Mouse (Mus musculus) forebrain, embryonic 16.5 days (tissue): ENCODE measurements around the gene Rgs8. TPM values are rescaled to one million over a fixed set of nuclear protein-coding genes. Genes with fewer than 3 reads are reported as not detected.

Experiments used
- ATAC-seq: fragments of 200-750 bp; cut with Nextera tagmentation; 2 replicates; pipeline ENCODE4 v1.8.0; 2017; ENCODE audit warnings: mild to moderate bottlenecking, moderate library complexity
- H3K27ac ChIP-seq: fragments of 300-500 bp; sonication (generic); 2 replicates; pipeline ENCODE4 v1.5.1; 2014; ENCODE audit warnings: low read length, control low read depth
- H3K27me3 ChIP-seq: fragments of 300-500 bp; sonication (generic); replicated peaks from 2 replicates; pipeline ENCODE4 v1.6.1; 2014; ENCODE audit warnings: low read length; ENCODE audit not compliant: control insufficient read depth, insufficient read depth
- H3K36me3 ChIP-seq: fragments of 300-500 bp; sonication (generic); 2 replicates; pipeline ENCODE4 v1.6.1; 2014; ENCODE audit not compliant: control insufficient read depth, insufficient read depth
- H3K4me1 ChIP-seq: fragments of 300-500 bp; sonication (generic); replicated peaks from 2 replicates; pipeline ENCODE4 v1.6.1; 2014; ENCODE audit warnings: low read length; ENCODE audit not compliant: control insufficient read depth, insufficient read depth
- H3K4me2 ChIP-seq: fragments of 300-500 bp; sonication (generic); 2 replicates; pipeline ENCODE4 v1.6.1; 2014; ENCODE audit warnings: mild to moderate bottlenecking, low read length, control low read depth
- H3K4me3 ChIP-seq: fragments of 300-500 bp; sonication (generic); replicated peaks from 2 replicates; pipeline ENCODE4 v1.5.1; 2014; ENCODE audit warnings: mild to moderate bottlenecking, low read length, control low read depth
- H3K9ac ChIP-seq: fragments of 300-500 bp; sonication (generic); replicated peaks from 2 replicates; pipeline ENCODE4 v1.6.1; 2014; ENCODE audit warnings: low read depth, low read length, control low read depth
- H3K9me3 ChIP-seq: fragments of 300-500 bp; sonication (generic); 2 replicates; pipeline ENCODE4 v1.6.1; 2016; ENCODE audit warnings: low read length; ENCODE audit not compliant: control insufficient read depth
- WGBS: fragments of 180-500 bp; shearing (Covaris S2); extraction: QIAGEN DNeasy Blood & Tissue Kit; methylation state at CpG from one replicate; pipeline ENCODE4 v1.1.7; 2014; 5-methylcytosine and 5-hydroxymethylcytosine counted together
- polyA plus RNA-seq: library from polyadenylated mRNA; unstranded; fragments of >200 nt; fragmentation: Nextera tagmentation; extraction: Ambion mirVana; gene quantifications from 2 replicates; pipeline ENCODE4 v1.2.1, GENCODE M21; 2015

Gene Rgs8
- polyA plus RNA-seq, 1 experiment from 2014 or later, result 22.4 TPM

GRCm38 (mm10) chr1:153653674-153654073 lies 849 bp downstream of the Rgs8 start:
- Histone ChIP-seq H3K27me3 (no peaks in the 10 kb centered on the region), H3K4me2 (peak overlapping the region; percentile 74), H3K9ac (peak overlapping the region; percentile 65), H3K27ac (no peak overlapping the region), H3K36me3 (no peaks in the 10 kb centered on the region), H3K9me3 (no peaks in the 10 kb centered on the region), H3K4me3 (peak overlapping the region; percentile 48), H3K4me1 (peaks cover 14% of the 10 kb centered on the region)
- no peak for ATAC-seq
- WGBS, result 8% methylated on average over 5 of the region's 5 CpGs

- peaks cover 37% of the 10 kb centered on the region for H3K4me1 ChIP-seq
- no peaks in the 10 kb centered on the region for H3K9me3 ChIP-seq
- H3K36me3 ChIP-seq, result no peaks in the 10 kb centered on the region
- no peak overlapping the region for H3K4me3 ChIP-seq
- no peak overlapping the region for H3K4me2 ChIP-seq
- H3K27me3 ChIP-seq, result no peaks in the 10 kb centered on the region
- no peak overlapping the region; the same call in 1 of the 2 replicates for H3K9ac ChIP-seq
- H3K27ac ChIP-seq, result no peak overlapping the region
- no peak for ATAC-seq
- WGBS, result 9% methylated on average over 9 of the region's 9 CpGs
Observed at GRCm38 (mm10) chr1:153659666-153660065, 6.8 kb downstream of the Rgs8 start.

GRCm38 (mm10) chr1:153660982-153661688 lies 8.3 kb downstream of the Rgs8 start:
- Histone ChIP-seq H3K9me3 (no peaks in the 10 kb centered on the region), H3K4me3 (0 out of 2 replicates have a peak overlapping the region, but pooled peaks have one; percentile 12), H3K4me2 (peak overlapping the region; percentile 40), H3K4me1 (peaks cover 51% of the 10 kb centered on the region), H3K27me3 (no peaks in the 10 kb centered on the region), H3K36me3 (no peaks in the 10 kb centered on the region), H3K9ac (peak overlapping the region; percentile 53), H3K27ac (peak overlapping the region; percentile 55)
- 6% methylated on average over 15 of the region's 15 CpGs for WGBS
- peak; percentile 19 for ATAC-seq

GRCm38 (mm10) chr1:153661689-153662002 lies 8.8 kb downstream of the Rgs8 start:
- peak overlapping the region; percentile 40 for H3K4me2 ChIP-seq
- peak overlapping the region; percentile 53 for H3K9ac ChIP-seq
- peaks cover 57% of the 10 kb centered on the region for H3K4me1 ChIP-seq
- H3K27ac ChIP-seq, result peak overlapping the region; percentile 55
- H3K27me3 ChIP-seq, result no peaks in the 10 kb centered on the region
- no peak for ATAC-seq
- H3K9me3 ChIP-seq, result no peaks in the 10 kb centered on the region
- H3K36me3 ChIP-seq, result no peaks in the 10 kb centered on the region
- 24% methylated on average over 4 of the region's 4 CpGs for WGBS
- no peak overlapping the region for H3K4me3 ChIP-seq

- no peak for ATAC-seq
- Histone ChIP-seq H3K36me3 (no peaks in the 10 kb centered on the region), H3K9me3 (no peaks in the 10 kb centered on the region), H3K27me3 (no peaks in the 10 kb centered on the region), H3K9ac (no peak overlapping the region), H3K4me3 (no peak overlapping the region), H3K4me1 (peaks cover 64% of the 10 kb centered on the region), H3K27ac (no peak overlapping the region), H3K4me2 (no peak overlapping the region)
- WGBS, result 33% methylated on average over 4 of the region's 4 CpGs
Observed at GRCm38 (mm10) chr1:153662362-153662761, 9.5 kb downstream of the Rgs8 start.

- peak overlapping the region; percentile 31 for H3K4me3 ChIP-seq
- H3K4me2 ChIP-seq, result peak overlapping the region; percentile 47
- peak overlapping the region; percentile 48 for H3K9ac ChIP-seq
- peak; percentile 83 for ATAC-seq
- H3K36me3 ChIP-seq, result no peaks in the 10 kb centered on the region
- 4% methylated on average over 10 of the region's 10 CpGs for WGBS
- no peaks in the 10 kb centered on the region for H3K9me3 ChIP-seq
- peak overlapping the region; percentile 88 for H3K27ac ChIP-seq
- peaks cover 65% of the 10 kb centered on the region for H3K4me1 ChIP-seq
- no peaks in the 10 kb centered on the region for H3K27me3 ChIP-seq
Observed at GRCm38 (mm10) chr1:153665066-153665715, 12.4 kb downstream of the Rgs8 start.

GRCm38 (mm10) chr1:153666236-153666635 lies 13.4 kb downstream of the Rgs8 start:
- H3K36me3 ChIP-seq, result no peaks in the 10 kb centered on the region
- H3K9me3 ChIP-seq, result no peaks in the 10 kb centered on the region
- ATAC-seq, result no peak

GRCm38 (mm10) chr1:153667244-153667727 lies 14.5 kb downstream of the Rgs8 start:
- Histone ChIP-seq H3K27me3 (no peaks in the 10 kb centered on the region), H3K27ac (no peak overlapping the region), H3K36me3 (no peaks in the 10 kb centered on the region), H3K4me2 (peak overlapping the region; percentile 47), H3K9ac (0 out of 2 replicates have a peak overlapping the region, but pooled peaks have one; percentile 2), H3K4me1 (peaks cover 45% of the 10 kb centered on the region), H3K9me3 (no peaks in the 10 kb centered on the region), H3K4me3 (peak overlapping the region; percentile 2; the same call in 1 of the 2 replicates)
- no peak for ATAC-seq
- 53% methylated on average over 4 of the region's 4 CpGs for WGBS

More at GRCm38 (mm10) chr1:153666236-153666635, 13.4 kb downstream of the Rgs8 start:
- H3K27ac ChIP-seq, result peak overlapping the region; percentile 88; the same call in 1 of the 2 replicates
- H3K9ac ChIP-seq, result no peak overlapping the region; the same call in 1 of the 2 replicates
- H3K4me1 ChIP-seq, result peaks cover 54% of the 10 kb centered on the region
- no peaks in the 10 kb centered on the region for H3K27me3 ChIP-seq
- 15% methylated on average over 1 of the region's 1 CpGs for WGBS
- peak overlapping the region; percentile 31 for H3K4me3 ChIP-seq
- H3K4me2 ChIP-seq, result peak overlapping the region; percentile 47

- H3K27ac ChIP-seq, result no peak overlapping the region
- peaks cover 42% of the 10 kb centered on the region for H3K4me1 ChIP-seq
- peak overlapping the region; percentile 47 for H3K4me2 ChIP-seq
- H3K9ac ChIP-seq, result peak overlapping the region; percentile 2; the same call in 1 of the 2 replicates
- WGBS, result 80% methylated on average over 5 of the region's 5 CpGs
- 0 out of 2 replicates have a peak overlapping the region, but pooled peaks have one; percentile 2 for H3K4me3 ChIP-seq
- no peaks in the 10 kb centered on the region for H3K9me3 ChIP-seq
- H3K36me3 ChIP-seq, result no peaks in the 10 kb centered on the region
- H3K27me3 ChIP-seq, result no peaks in the 10 kb centered on the region
- no peak for ATAC-seq
Observed at GRCm38 (mm10) chr1:153667781-153668180, 15.0 kb downstream of the Rgs8 start.
